14 mouse cellular contexts compared by ENCODE assay signal in the genomic region with DNA sequence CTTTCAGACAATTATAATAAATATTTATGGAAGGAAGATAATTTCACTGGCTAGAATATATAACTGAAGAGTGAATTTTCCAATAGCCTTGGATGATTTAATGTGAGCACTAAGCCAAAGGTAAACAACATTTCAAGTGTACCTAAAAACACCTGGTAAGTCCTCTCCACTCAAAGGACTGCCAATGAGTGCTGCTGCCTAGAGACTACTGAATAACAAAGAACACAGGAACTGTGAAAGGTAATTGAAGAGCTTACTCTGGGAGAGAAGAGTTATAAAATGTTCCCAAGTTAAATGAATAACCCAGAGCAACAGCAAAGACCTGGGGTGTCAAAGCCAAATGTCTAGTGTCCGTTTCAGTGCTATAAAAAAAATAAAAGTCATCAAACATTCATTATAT.
"Had no signal": no experiment of that assay in that cellular context is flagged by ENCODE, and none has a peak within 500 bp of the region (broad histone marks: within the 10 kb centered on the region; RNA-seq: fewer than 3 reads in every experiment).

No protein-coding gene starts in this region.

- H3K36me3 ChIP-seq: neural tube, embryonic 15.5 days; stomach, embryonic 15.5 days had no signal

- H3K27ac ChIP-seq: neural tube, embryonic 15.5 days; stomach, embryonic 15.5 days; stomach, postnatal 0 days had no signal

- H3K9me3 ChIP-seq: neural tube, embryonic 15.5 days; stomach, embryonic 15.5 days had no signal

- H3K4me2 ChIP-seq: neural tube, embryonic 15.5 days; stomach, embryonic 15.5 days had no signal

- H3K27me3 ChIP-seq: neural tube, embryonic 15.5 days; stomach, embryonic 15.5 days had no signal

- H3K4me1 ChIP-seq: neural tube, embryonic 15.5 days; stomach, embryonic 15.5 days had no signal

- H3K9ac ChIP-seq: neural tube, embryonic 15.5 days; stomach, embryonic 15.5 days had no signal

- H3K4me3 ChIP-seq: neural tube, embryonic 15.5 days; stomach, embryonic 15.5 days had no signal

- DNase-seq: retina, postnatal 1 day; right cerebral cortex, postnatal 14 days; right cerebral cortex, postnatal 25 days; right cerebral cortex, postnatal 4 days; spleen, adult 18-20 months; thymus, adult 18-20 months; thymus, adult 2 months; thymus, postnatal 14 days; thymus, postnatal 25 days; thymus, postnatal 36 days; thymus, postnatal 4 days had no signal
